Mouse (Mus musculus) erythroblast, embryonic 14.5 days (primary cell): ENCODE measurements around the gene Nfkbie.

Source experiments
- GATA1 ChIP-seq: IDR thresholded peaks from 2 replicates; pipeline ENCODE4 v1.6.1; 2012; ENCODE audit warnings: low read length, inconsistent platforms, mixed read lengths
- TAL1 ChIP-seq: IDR thresholded peaks from 3 replicates; pipeline ENCODE4 v1.6.1; 2012; ENCODE audit warnings: low read length, inconsistent platforms, mixed read lengths

DNA sequence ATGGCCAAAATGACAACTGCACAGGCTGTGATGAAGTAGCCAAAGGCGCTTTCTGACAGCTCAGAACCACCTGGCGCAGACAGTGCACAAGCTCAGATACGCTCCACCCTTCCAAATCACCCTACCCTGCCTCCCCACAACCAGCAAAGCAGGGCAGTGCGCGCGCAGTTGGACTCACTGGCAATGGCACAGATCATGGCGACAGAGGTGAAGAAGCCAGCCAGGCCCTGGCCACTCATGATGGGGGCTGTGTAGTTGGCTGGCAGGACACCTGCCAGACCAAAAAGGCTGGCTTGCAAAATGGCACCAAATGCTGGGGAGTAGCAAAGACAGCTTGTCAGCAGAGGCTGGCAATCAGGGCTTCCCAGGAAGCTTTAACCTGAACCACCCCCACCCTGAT lies 33.7 kb downstream of the Nfkbie start:
- TF ChIP-seq TAL1, result no peak
- no peak for TF ChIP-seq GATA1
